ENCODE assay signal across 18 mouse cellular contexts in genomic region chr3:30277569-30277968, GRCm38 (mm10).
"Had no signal": no experiment of that assay in that cellular context is flagged by ENCODE, and none has a peak within 500 bp of the region (broad histone marks: within the 10 kb centered on the region; RNA-seq: fewer than 3 reads in every experiment).

No protein-coding gene starts in this region.

- H3K4me3 ChIP-seq: midbrain, embryonic 10.5 days; midbrain, embryonic 12.5 days; myocyte; neural tube, embryonic 13.5 days; neural tube, embryonic 15.5 days had no signal

- H3K27ac ChIP-seq: midbrain, embryonic 10.5 days; midbrain, embryonic 12.5 days; neural tube, embryonic 13.5 days; neural tube, embryonic 15.5 days had no signal

- ATAC-seq: midbrain, embryonic 16.5 days had no signal

- H3K9ac ChIP-seq: lung, embryonic 14.5 days; midbrain, embryonic 12.5 days; neural tube, embryonic 13.5 days; neural tube, embryonic 15.5 days had no signal

- DNase-seq: lung, adult 18-20 months; lung, embryonic 14.5 days; lung, postnatal 10 days; lung, postnatal 4 days; midbrain, embryonic 14.5 days; right cerebral cortex, adult 18-20 months; right cerebral cortex, postnatal 25 days; right cerebral cortex, postnatal 4 days; spleen, adult 18-20 months; thymus, adult 18-20 months; thymus, postnatal 14 days; thymus, postnatal 4 days had no signal

- H3K36me3 ChIP-seq: midbrain, embryonic 10.5 days; midbrain, embryonic 12.5 days; neural tube, embryonic 13.5 days; neural tube, embryonic 15.5 days had no signal

- H3K27me3 ChIP-seq: midbrain, embryonic 12.5 days; neural tube, embryonic 13.5 days; neural tube, embryonic 15.5 days had no signal

- H3K9me3 ChIP-seq: midbrain, embryonic 10.5 days; midbrain, embryonic 12.5 days; neural tube, embryonic 13.5 days; neural tube, embryonic 15.5 days had no signal

- H3K4me2 ChIP-seq: lung, embryonic 14.5 days; midbrain, embryonic 12.5 days; neural tube, embryonic 13.5 days; neural tube, embryonic 15.5 days had no signal

- H3K4me1 ChIP-seq: midbrain, embryonic 10.5 days; midbrain, embryonic 12.5 days; neural tube, embryonic 15.5 days had no signal
